Mouse (Mus musculus): Measurements from ENCODE around the gene Ace3.

GRCm38 (mm10) chr11:105959355-105959754 lies 35.1 kb upstream of the Ace3 start:
- TF ChIP-seq CTCF (IDR thresholded peaks at IDR 0.05; ENCODE audit: insufficient read depth, low read length) (no peak), POLR2A (IDR thresholded peaks at IDR 0.05; ENCODE audit: borderline replicate concordance, extremely low read depth, low read depth, low read length) (peak; percentile 52; the same call in 1 of the 2 replicates)

All from lung, adult 2 months (tissue).